Mouse (Mus musculus): ENCODE data around the gene Pigv. TPM values are rescaled to one million over a fixed set of nuclear protein-coding genes. Genes with fewer than 3 reads are reported as not detected.

The Pigv gene
- 9.5 and 11.0 TPM in 2 replicates for polyA plus RNA-seq (2015; fragmentation: Nextera tagmentation; extraction: Ambion mirVana)

DNA sequence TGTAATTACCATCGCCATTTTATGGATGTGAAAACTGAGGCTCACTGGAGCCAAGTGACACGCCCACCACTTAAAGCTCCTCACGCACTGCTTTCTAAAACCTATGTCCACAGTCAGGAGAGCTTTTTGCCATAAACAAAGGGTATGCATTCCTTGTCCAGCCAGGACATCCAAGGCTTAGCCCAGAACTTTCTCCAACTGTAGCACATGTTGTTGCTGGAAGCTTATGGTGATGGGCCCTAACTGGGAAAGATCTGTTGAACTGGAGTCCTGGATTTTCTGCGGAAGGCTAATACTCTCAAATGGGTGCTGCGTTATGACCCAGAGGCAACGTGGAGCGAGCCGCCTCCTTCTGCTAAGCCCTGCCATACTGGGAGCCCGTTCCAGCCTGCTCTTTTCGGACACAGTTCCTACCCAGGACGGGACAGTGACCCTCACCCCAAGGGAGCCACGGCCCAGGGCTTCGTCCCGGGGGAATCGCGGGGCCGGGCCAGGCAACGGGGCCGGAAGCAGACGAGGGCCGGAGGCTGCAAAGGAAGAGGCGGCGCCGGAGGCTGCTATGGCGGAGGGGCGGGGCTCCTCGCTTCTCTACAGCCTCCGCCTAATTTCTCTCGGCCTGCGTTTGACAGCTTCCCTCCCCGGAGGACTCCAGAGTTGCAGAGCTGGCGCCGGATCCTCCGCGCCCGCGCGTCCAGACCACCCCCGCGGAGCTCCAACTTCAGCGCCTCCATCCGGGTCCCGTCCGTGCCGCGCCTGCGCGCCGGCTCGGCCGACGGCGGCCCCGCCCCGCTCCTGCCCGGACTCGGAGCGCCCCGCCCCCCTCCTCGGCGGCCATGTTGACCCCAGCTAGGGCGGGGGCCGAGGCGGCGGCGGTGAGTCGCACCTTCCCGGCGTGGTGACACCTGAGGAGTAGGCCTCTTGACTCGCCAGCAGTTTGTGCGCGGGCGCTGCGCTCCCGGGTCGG is at the start of gene Pigv:
Gene Pigv (minus strand): TSS at position 767 of the 964 bp plus-strand sequence.

DNA sequence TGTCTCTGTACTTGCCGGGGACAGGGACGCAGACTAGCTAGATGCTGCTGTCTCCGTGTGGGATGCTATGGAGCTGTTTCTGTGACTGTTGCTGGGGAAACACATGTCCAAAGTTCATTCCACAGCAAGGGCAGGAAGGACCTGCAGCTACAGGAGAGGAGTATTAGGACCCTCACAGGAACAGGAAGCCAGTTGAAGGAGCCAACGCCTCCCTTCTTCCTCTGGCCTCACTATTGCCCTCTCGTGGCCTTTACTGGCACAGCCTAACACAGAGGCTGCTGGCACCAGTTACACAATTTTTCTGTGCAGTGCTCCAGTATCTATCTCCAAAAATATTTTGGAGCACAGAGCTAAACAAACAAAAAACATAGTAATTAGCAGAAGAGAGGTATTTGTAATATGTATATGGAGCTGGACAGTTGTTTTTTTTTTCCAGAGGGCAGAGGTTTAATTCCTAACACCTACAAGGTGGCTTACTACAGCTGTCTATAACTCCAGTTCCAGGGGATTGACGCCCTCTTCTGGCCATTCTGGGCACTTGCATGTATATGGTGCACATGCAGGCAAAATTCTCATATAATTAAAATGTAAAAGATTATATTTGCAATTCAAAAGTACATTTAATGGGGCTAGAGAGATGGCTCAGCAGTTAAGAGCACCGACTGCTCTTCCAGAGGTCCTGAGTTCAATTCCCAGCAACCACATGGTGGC is 22.3 kb downstream of the Pigv start, which contains the start of gene Zdhhc18:
Gene Zdhhc18 (minus strand): TSS at position 166 of the 711 bp plus-strand sequence.

Other genes with a start within 250 kb of the Pigv start
- 0.30 and 0.58 TPM in 2 replicates for gene Tent5b, start 192.5 kb downstream of the Pigv start, polyA plus RNA-seq (2015; fragmentation: Nextera tagmentation; extraction: Ambion mirVana)
- gene Trnp1, start 174.1 kb downstream of the Pigv start, polyA plus RNA-seq (2015; fragmentation: Nextera tagmentation; extraction: Ambion mirVana) = 0.40 and 0.47 TPM in 2 replicates
- 0.17 and 0.23 TPM in 2 replicates for gene Kdf1, start 153.7 kb downstream of the Pigv start, polyA plus RNA-seq (2015; fragmentation: Nextera tagmentation; extraction: Ambion mirVana)
- gene Nudc, start 126.7 kb downstream of the Pigv start, polyA plus RNA-seq (2015; fragmentation: Nextera tagmentation; extraction: Ambion mirVana) = 151 and 160 TPM in 2 replicates
- gene Nr0b2, start 119.3 kb downstream of the Pigv start, polyA plus RNA-seq (2015; fragmentation: Nextera tagmentation; extraction: Ambion mirVana) = 2.6 and 3.6 TPM in 2 replicates
- gene Gpatch3, start 97.9 kb downstream of the Pigv start, polyA plus RNA-seq (2015; fragmentation: Nextera tagmentation; extraction: Ambion mirVana) = 5.0 and 5.6 TPM in 2 replicates
- gene Gpn2, start 88.3 kb downstream of the Pigv start, polyA plus RNA-seq (2015; fragmentation: Nextera tagmentation; extraction: Ambion mirVana) = 11.5 and 12.3 TPM in 2 replicates
- 1.5 and 1.6 TPM in 2 replicates for gene Sfn, start 70.5 kb downstream of the Pigv start, polyA plus RNA-seq (2015; fragmentation: Nextera tagmentation; extraction: Ambion mirVana)
- 4.0 and 4.4 TPM in 2 replicates for gene Zdhhc18, start 22.5 kb downstream of the Pigv start, polyA plus RNA-seq (2015; fragmentation: Nextera tagmentation; extraction: Ambion mirVana)
- 14.8 and 16.8 TPM in 2 replicates for gene Arid1a, start 84.1 kb upstream of the Pigv start, polyA plus RNA-seq (2015; fragmentation: Nextera tagmentation; extraction: Ambion mirVana)
- 78.2 and 78.6 TPM in 2 replicates for gene Rps6ka1, start 215.2 kb upstream of the Pigv start, polyA plus RNA-seq (2015; fragmentation: Nextera tagmentation; extraction: Ambion mirVana)

Data from spleen, postnatal 0 days (tissue).